Mouse (Mus musculus) forebrain, postnatal 0 days (tissue): ENCODE measurements around the gene Bysl. TPM values are rescaled to one million over a fixed set of nuclear protein-coding genes. Genes with fewer than 3 reads are reported as not detected.

Experiments used
- ATAC-seq: fragments of 200-750 bp; cut with Nextera tagmentation; 2 replicates; pipeline ENCODE4 v1.8.0; 2017; ENCODE audit warnings: mild to moderate bottlenecking, moderate library complexity
- DNase-seq: peaks from one replicate; pipeline ENCODE4 v3.0.0-alpha.2; 2015
- H3K27ac ChIP-seq: fragments of 300-500 bp; sonication (generic); 2 replicates; pipeline ENCODE4 v1.5.1; 2014; ENCODE audit warnings: low read depth, mild to moderate bottlenecking, antibody characterized with exemption, low read length, moderate library complexity, mixed read lengths
- H3K27me3 ChIP-seq: fragments of 300-500 bp; sonication (generic); 2 replicates; pipeline ENCODE4 v1.6.1; 2014; ENCODE audit warnings: mild to moderate bottlenecking, low read length, mixed read lengths; ENCODE audit not compliant: insufficient read depth
- H3K36me3 ChIP-seq: fragments of 300-500 bp; sonication (generic); 2 replicates; pipeline ENCODE4 v1.6.1; 2014; ENCODE audit warnings: mild to moderate bottlenecking, moderate library complexity; ENCODE audit not compliant: insufficient read depth
- H3K4me1 ChIP-seq: fragments of 300-500 bp; sonication (generic); 2 replicates; pipeline ENCODE4 v1.6.1; 2014; ENCODE audit warnings: antibody characterized with exemption; ENCODE audit not compliant: insufficient read depth
- H3K4me2 ChIP-seq: fragments of 300-500 bp; sonication (generic); 2 replicates; pipeline ENCODE4 v1.6.1; 2014; ENCODE audit warnings: low read depth, mild to moderate bottlenecking, moderate library complexity
- H3K4me3 ChIP-seq: fragments of 300-500 bp; sonication (generic); 2 replicates; pipeline ENCODE4 v1.5.1; 2014; ENCODE audit warnings: low read depth, low read length, mixed read lengths
- H3K9ac ChIP-seq: fragments of 300-500 bp; sonication (generic); 2 replicates; pipeline ENCODE4 v1.6.1; 2014; ENCODE audit warnings: mild to moderate bottlenecking
- H3K9me3 ChIP-seq: fragments of 300-500 bp; sonication (generic); 2 replicates; pipeline ENCODE4 v1.6.1; 2016; ENCODE audit warnings: low read length
- CTCF ChIP-seq: sonication (generic); IDR thresholded peaks from 2 replicates; pipeline ENCODE4 v1.5.1; 2016; ENCODE audit warnings: antibody characterized with exemption, control low read depth, low read depth
- WGBS: fragments of 180-500 bp; shearing (Covaris S2); extraction: QIAGEN DNeasy Blood & Tissue Kit; methylation state at CpG from one replicate; pipeline ENCODE4 v1.1.7; 2014; 5-methylcytosine and 5-hydroxymethylcytosine counted together
- polyA plus RNA-seq: library from polyadenylated mRNA; unstranded; fragments of >200 nt; fragmentation: Nextera tagmentation; extraction: Ambion mirVana; gene quantifications from 2 replicates; pipeline ENCODE4 v1.2.1, GENCODE M21; 2015
- total RNA-seq: library from RNA; depleted of rRNA; stranded (reverse); fragments of >200 nt; gene quantifications from 2 replicates; pipeline ENCODE4 v1.2.3, GENCODE M21; 2014

Gene Bysl
- total and polyA plus RNA-seq, 2 experiments from 2014 or later = 23.7 to 35.4 TPM

GRCm38 (mm10) chr17:47574830-47575229, 36.5 kb downstream of the Bysl start:
- no peak for DNase-seq
- no peaks in the 10 kb centered on the region for H3K9me3 ChIP-seq

GRCm38 (mm10) chr17:47574028-47574427, 37.3 kb downstream of the Bysl start:
- no peak overlapping the region for H3K4me3 ChIP-seq
- H3K9ac ChIP-seq = no peak overlapping the region
- no peak overlapping the region for H3K27ac ChIP-seq
- no peaks in the 10 kb centered on the region for H3K27me3 ChIP-seq
- H3K9me3 ChIP-seq = no peaks in the 10 kb centered on the region
- no peak for TF ChIP-seq CTCF
- 83% methylated on average over 8 of the region's 8 CpGs for WGBS
- H3K36me3 ChIP-seq = no peaks in the 10 kb centered on the region
- no peak overlapping the region for H3K4me2 ChIP-seq
- DNase-seq (no peak), ATAC-seq (no peak)
- no peaks in the 10 kb centered on the region for H3K4me1 ChIP-seq

More at GRCm38 (mm10) chr17:47574830-47575229, 36.5 kb downstream of the Bysl start:
- Histone ChIP-seq H3K9ac (no peak overlapping the region), H3K4me1 (no peaks in the 10 kb centered on the region), H3K4me2 (no peak overlapping the region), H3K27me3 (no peaks in the 10 kb centered on the region), H3K27ac (no peak overlapping the region), H3K36me3 (no peaks in the 10 kb centered on the region), H3K4me3 (no peak overlapping the region)
- 75% methylated on average over 11 of the region's 11 CpGs for WGBS
- ATAC-seq = no peak
- TF ChIP-seq CTCF = no peak

- H3K9me3 ChIP-seq = no peaks in the 10 kb centered on the region
- H3K27ac ChIP-seq = no peak overlapping the region
- no peaks in the 10 kb centered on the region for H3K4me1 ChIP-seq
- H3K4me3 ChIP-seq = no peak overlapping the region
- no peak overlapping the region for H3K9ac ChIP-seq
- DNase-seq = no peak
- H3K27me3 ChIP-seq = no peaks in the 10 kb centered on the region
- no peak for TF ChIP-seq CTCF
- ATAC-seq = no peak
- no peaks in the 10 kb centered on the region for H3K36me3 ChIP-seq
- H3K4me2 ChIP-seq = no peak overlapping the region
Observed at GRCm38 (mm10) chr17:47572436-47572835, 38.9 kb downstream of the Bysl start.

- WGBS = 32% methylated on average over 7 of the region's 7 CpGs
- Histone ChIP-seq H3K4me1 (no peaks in the 10 kb centered on the region), H3K36me3 (no peaks in the 10 kb centered on the region), H3K4me3 (no peak overlapping the region), H3K9me3 (no peaks in the 10 kb centered on the region), H3K27me3 (no peaks in the 10 kb centered on the region), H3K27ac (no peak overlapping the region), H3K9ac (no peak overlapping the region), H3K4me2 (no peak overlapping the region)
- DNase-seq = no peak
- no peak for ATAC-seq
- TF ChIP-seq CTCF = no peak
Observed at GRCm38 (mm10) chr17:47571621-47572020, 39.7 kb downstream of the Bysl start.

- Histone ChIP-seq H3K9ac (no peak overlapping the region), H3K4me3 (no peak overlapping the region), H3K4me1 (no peaks in the 10 kb centered on the region), H3K4me2 (no peak overlapping the region), H3K27me3 (no peaks in the 10 kb centered on the region), H3K36me3 (no peaks in the 10 kb centered on the region), H3K27ac (no peak overlapping the region), H3K9me3 (no peaks in the 10 kb centered on the region)
- 55% methylated on average over 10 of the region's 10 CpGs for WGBS
- ATAC-seq (no peak), DNase-seq (no peak)
- TF ChIP-seq CTCF = no peak
Observed at GRCm38 (mm10) chr17:47568951-47569527, 42.3 kb downstream of the Bysl start.

- no peak overlapping the region for H3K27ac ChIP-seq
- no peak overlapping the region for H3K4me3 ChIP-seq
- DNase-seq = no peak
- H3K4me2 ChIP-seq = no peak overlapping the region
- TF ChIP-seq CTCF = no peak
- H3K36me3 ChIP-seq = no peaks in the 10 kb centered on the region
- H3K27me3 ChIP-seq = no peaks in the 10 kb centered on the region
- no peak for ATAC-seq
- H3K9me3 ChIP-seq = no peaks in the 10 kb centered on the region
- WGBS = 95% methylated on average over 3 of the region's 3 CpGs
- H3K9ac ChIP-seq = no peak overlapping the region
- no peaks in the 10 kb centered on the region for H3K4me1 ChIP-seq
Observed at GRCm38 (mm10) chr17:47568389-47568788, 42.9 kb downstream of the Bysl start.

- Histone ChIP-seq H3K36me3 (no peaks in the 10 kb centered on the region), H3K9ac (no peak overlapping the region), H3K27me3 (no peaks in the 10 kb centered on the region), H3K4me2 (no peak overlapping the region), H3K4me1 (no peaks in the 10 kb centered on the region), H3K4me3 (no peak overlapping the region), H3K27ac (no peak overlapping the region), H3K9me3 (no peaks in the 10 kb centered on the region)
- ATAC-seq = no peak
- DNase-seq = no peak
- no peak for TF ChIP-seq CTCF
- WGBS = 85% methylated on average over 3 of the region's 3 CpGs
Observed at GRCm38 (mm10) chr17:47567271-47567670, 44.0 kb downstream of the Bysl start.

GRCm38 (mm10) chr17:47566133-47566532, 45.2 kb downstream of the Bysl start:
- Histone ChIP-seq H3K4me2 (no peak overlapping the region), H3K27me3 (no peaks in the 10 kb centered on the region), H3K4me1 (no peaks in the 10 kb centered on the region), H3K9ac (no peak overlapping the region), H3K27ac (no peak overlapping the region), H3K36me3 (no peaks in the 10 kb centered on the region), H3K9me3 (no peaks in the 10 kb centered on the region), H3K4me3 (no peak overlapping the region)
- 22% methylated on average over 2 of the region's 2 CpGs for WGBS
- no peak for TF ChIP-seq CTCF
- DNase-seq (no peak), ATAC-seq (no peak)
